Mouse (Mus musculus) olfactory bulb, adult 2 months (tissue): ENCODE results near the gene Prph2.

Experiments
- CTCF ChIP-seq: fragments of 200-500 bp; IDR thresholded peaks from 2 replicates; pipeline ENCODE4 v1.5.1; 2012; ENCODE audit warnings: low read depth, mild to moderate bottlenecking, low read length, moderate library complexity; ENCODE audit not compliant: insufficient read depth
- POLR2A ChIP-seq: fragments of 200-500 bp; IDR thresholded peaks from 2 replicates; pipeline ENCODE4 v1.6.1; 2012; ENCODE audit warnings: mild to moderate bottlenecking, low read depth, low read length, moderate library complexity; ENCODE audit not compliant: insufficient read depth

GRCm38 (mm10) chr17:46962153-46962552 lies 51.9 kb downstream of the Prph2 start:
- no peak for TF ChIP-seq CTCF
- no peak for TF ChIP-seq POLR2A
